Mouse (Mus musculus) frontal cortex, adult 2 months (tissue): Measurements from ENCODE around the gene Vars. TPM values are rescaled to one million over a fixed set of nuclear protein-coding genes. Genes with fewer than 3 reads are reported as not detected.
A peak's percentile ranks its signal among the peaks of the same experiment; 100 is the strongest.
"Not testable (repeated sequence)": the region's sequence is repeated elsewhere in the genome, so short reads cannot be mapped to it uniquely, and the experiment has no call there.

Experiments
- DNase-seq, 2 experiments: peaks; one replicate each; pipeline ENCODE4 v3.0.0; 2022; ENCODE audit warnings: low spot score in 1 of 2; ENCODE audit errors: extremely low spot score in 1 of 2
- polyA plus RNA-seq: library from polyadenylated mRNA; depleted of rRNA; stranded (reverse); fragments of >200 nt; gene quantifications from 2 replicates; pipeline ENCODE4 v1.2.3, GENCODE M21; 2012

The Vars gene
- polyA plus RNA-seq, 1 experiment: 55.1 TPM

- DNase-seq: peak in 1 of 2 experiments; percentile 56
These were observed 815 bp downstream of the Vars start for GRCm38 (mm10) chr17:35001452-35002152.

GRCm38 (mm10) chr17:35002153-35002865 lies 1.5 kb downstream of the Vars start:
- DNase-seq: no peak

- DNase-seq: no peak
These were observed 2.4 kb downstream of the Vars start for GRCm38 (mm10) chr17:35003022-35003838.

DNA sequence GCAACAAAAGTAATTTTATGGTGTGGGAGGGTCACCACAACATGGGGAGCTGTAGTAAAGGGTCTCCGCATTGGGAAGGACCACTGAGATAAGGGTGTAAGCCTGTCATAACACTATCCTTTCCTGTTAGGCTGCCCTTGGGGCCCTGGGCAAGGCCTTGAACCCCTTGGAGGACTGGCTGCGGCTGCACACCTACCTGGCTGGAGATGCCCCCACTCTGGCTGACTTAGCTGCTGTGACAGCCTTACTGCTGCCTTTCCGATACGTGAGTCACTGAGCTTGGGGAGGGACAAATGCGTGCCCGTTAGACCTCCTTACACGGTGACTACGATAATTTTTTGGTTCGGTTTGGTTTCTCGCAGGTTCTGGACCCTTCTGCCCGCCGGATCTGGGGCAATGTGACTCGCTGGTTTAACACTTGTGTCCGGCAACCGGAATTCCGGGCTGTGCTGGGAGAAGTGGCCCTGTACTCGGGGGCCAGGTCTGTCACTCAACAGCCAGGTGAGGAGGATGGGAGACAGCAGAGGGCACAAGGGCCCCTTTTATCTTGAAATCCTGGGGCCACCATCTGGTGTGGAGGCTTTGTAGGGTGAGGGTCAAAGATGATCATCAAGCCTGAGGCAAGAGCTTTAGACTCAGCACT lies 3.4 kb downstream of the Vars start:
- DNase-seq: no peak

GRCm38 (mm10) chr17:35005158-35005557 lies 4.4 kb downstream of the Vars start:
- DNase-seq: no peak

DNA sequence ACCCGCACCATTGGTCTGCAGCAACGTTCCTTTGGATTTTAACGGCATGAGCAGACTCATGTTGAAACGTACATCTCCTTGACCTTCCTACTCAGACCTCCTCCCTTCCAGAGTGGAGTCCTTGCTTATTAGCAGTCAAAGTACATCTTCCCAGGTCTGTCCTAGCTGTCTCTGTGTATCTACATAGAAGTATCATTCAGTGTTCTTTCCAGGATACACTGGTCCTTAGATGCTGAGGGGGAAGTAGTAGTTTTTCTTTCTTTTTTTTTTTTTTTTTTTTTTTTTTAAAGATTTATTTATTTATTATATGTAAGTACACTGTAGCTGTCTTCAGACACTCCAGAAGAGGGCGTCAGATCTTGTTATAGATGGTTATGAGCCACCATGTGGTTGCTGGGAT lies 5.1 kb downstream of the Vars start:
- not testable (repeated sequence) for DNase-seq

- no peak for DNase-seq
These were observed 6.7 kb downstream of the Vars start for GRCm38 (mm10) chr17:35007387-35007991.

GRCm38 (mm10) chr17:35009586-35009985 lies 8.8 kb downstream of the Vars start:
- no peak for DNase-seq

- no peak for DNase-seq
These were observed 10.7 kb downstream of the Vars start for GRCm38 (mm10) chr17:35011440-35011839.

DNA sequence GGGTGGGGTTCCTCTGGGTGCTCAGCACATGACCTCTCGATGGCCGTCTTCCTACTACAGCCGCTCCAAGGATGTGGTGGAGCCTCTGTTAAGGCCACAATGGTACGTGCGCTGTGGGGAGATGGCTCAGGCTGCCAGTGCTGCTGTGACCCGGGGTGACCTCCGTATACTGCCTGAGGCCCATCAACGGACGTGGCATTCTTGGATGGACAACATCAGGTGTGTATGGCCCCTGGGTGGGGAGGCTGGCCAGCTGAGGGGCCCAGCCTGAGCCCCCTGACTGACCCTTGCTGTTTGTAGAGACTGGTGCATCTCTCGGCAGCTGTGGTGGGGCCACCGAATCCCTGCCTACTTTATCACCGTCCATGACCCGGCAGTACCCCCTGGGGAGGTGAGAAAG lies 11.6 kb downstream of the Vars start:
- no peak for DNase-seq

DNA sequence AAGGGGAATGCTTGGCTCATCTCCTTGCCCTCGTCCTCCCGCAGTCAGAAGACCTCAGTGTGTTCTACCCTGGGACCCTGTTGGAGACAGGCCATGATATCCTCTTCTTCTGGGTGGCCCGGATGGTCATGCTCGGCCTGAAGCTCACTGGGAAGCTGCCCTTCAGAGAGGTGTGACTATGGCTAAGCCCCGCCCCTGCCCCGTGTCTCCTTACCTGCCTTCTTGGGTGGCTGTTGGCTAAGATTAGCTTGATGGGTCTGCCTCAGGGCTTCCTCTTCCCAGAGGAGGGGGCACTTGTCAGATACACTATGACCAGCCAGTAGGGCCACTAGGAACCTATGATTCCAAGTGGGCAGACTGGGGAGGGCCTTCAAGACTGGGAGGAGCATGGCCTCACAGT lies 12.4 kb downstream of the Vars start:
- no peak for DNase-seq

DNA sequence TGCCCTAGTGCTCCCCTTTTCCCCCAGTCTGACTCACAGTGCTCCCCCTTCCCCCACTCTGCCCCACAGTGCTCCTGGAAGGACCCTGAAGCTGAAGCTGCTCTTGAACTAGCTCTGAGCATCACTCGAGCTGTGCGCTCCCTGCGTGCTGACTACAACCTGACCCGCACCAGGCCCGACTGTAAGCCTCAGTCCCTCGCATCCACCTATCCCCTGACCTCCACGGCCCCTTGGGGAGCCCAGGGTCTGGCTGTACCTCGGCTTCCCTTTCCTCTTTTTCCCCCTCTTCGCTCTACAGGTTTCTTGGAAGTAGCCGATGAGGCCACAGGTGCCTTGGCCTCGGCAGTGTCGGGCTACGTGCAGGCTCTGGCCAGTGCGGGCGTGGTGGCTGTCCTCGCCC lies 14.5 kb downstream of the Vars start:
- DNase-seq: no peak

DNA sequence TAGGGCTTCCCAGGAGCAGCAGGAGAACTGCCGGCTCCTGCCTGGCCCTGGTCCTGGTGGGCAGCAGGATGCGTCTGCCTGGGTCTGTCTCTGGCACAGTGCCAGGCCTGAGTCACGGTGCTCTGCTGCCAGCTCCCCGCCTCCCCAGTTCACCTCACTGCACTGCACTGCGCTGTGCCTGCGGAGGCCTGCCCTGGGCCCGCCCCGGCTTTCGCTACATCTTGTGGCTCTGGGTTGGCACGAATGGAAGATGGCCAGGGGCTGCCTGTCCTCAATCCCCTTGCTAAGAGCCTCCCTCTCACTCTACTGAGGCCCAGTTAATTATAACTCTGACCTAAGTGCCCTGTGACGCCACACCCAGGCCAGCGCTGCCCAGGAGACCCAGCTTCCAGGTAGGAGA lies 15.6 kb downstream of the Vars start, which contains the start of gene Vwa7:
TSS of gene Vwa7 (plus strand) at position 204 of the 400 bp plus-strand sequence.
- peak in 1 of 2 experiments; percentile 18 for DNase-seq

DNA sequence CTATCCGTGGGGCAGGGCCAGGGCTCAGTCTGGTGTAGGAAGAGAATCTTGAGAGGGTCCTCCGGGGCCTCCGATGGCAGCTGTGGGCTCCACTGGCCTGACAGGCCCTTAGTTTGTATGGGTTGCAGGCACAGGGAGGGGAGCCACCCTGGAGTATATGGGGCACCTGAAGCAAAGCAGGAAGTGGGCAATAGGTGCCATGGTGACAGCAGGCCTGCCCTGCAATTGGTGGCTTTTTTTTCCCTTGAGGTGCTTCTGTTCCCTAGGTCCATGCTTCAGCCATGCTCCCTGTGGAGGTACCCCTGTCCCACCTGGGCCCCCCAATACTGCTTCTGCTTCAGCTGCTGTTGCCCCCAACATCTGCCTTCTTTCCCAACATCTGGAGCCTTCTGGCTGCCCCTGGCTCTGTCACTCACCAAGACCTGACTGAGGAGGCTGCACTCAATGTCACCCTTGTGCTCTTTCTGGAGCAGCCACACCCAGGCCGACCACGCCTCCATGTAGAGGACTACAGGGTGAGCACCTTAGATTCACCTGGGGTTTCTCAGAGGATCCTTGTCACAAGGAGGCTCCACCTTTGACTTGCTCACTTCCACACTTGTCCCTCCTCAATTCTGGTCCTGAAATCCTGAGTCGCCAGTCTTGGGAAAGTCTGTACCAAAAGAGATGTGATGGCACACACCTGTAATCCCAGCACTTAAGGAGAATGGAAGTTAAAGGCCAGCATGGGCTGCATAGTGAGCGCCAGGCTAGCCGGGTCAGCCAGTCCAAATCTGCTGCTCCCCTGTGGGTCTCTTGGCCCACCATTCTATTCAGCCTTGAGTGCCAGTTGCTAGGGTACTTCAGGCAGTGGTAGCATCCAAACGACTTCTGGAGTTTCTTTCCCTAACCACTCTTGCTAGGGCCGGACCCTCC lies 16.3 kb downstream of the Vars start:
- no peak for DNase-seq

GRCm38 (mm10) chr17:35017706-35018030 lies 16.9 kb downstream of the Vars start:
- no peak for DNase-seq

DNA sequence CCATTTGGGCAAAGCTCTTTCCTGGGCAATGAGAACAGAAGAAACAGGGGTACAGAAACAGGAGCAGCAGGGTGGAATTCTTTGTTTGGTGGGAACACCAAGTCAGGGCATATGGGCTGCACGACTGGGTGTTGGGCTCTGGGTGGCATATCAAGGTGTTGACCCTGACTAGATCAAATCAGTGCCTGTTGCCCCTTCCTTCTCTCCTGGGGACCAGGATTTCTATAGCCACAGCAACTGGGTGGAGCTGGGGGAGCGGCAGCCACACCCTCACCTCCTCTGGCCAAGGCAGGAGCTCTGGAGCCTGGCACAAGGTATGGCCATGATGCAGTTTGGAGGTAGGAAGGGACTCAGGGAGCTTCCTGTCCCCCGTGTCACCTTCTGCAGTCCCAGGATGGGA lies 17.4 kb downstream of the Vars start:
- DNase-seq: no peak

GRCm38 (mm10) chr17:35019894-35020293 lies 19.1 kb downstream of the Vars start:
- no peak for DNase-seq

DNA sequence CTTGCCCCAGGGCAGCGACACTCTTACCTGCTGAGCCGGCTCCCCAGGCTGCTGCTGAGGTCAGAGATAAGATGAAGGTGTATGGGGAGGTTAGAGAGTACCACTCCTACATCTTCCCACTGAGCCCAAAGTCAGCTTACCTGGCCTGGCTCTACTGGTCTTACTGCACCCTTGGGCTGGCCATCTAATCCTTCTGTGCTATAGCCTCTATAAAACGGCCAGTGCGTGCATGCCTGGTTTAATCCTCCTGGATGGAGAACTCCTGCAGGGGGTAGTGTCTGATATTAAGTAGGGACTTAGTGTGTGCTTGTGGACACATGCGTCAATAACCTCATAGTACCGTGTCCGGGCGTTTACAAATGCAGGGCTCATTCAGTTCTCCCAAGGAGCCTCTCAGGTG lies 19.8 kb downstream of the Vars start:
- no peak for DNase-seq

- DNase-seq: peak; percentile 57 to 94
These were observed 20.5 kb downstream of the Vars start for GRCm38 (mm10) chr17:35021163-35021808.
